Mouse (Mus musculus) testis, adult 2 months (tissue): ENCODE measurements around the gene Fbxo2. TPM values are rescaled to one million over a fixed set of nuclear protein-coding genes. Genes with fewer than 3 reads are reported as not detected.
"Not testable (repeated sequence)": the region's sequence is repeated elsewhere in the genome, so short reads cannot be mapped to it uniquely, and the experiment has no call there.

Source experiments
- H3K27ac ChIP-seq: fragments of 200-500 bp; 2 replicates; pipeline ENCODE4 v1.5.1; 2012; ENCODE audit warnings: low read depth, low read length; ENCODE audit not compliant: control insufficient read depth, insufficient read depth
- H3K27me3 ChIP-seq: fragments of 200-500 bp; 2 replicates; pipeline ENCODE4 v1.6.1; 2012; ENCODE audit warnings: mild to moderate bottlenecking, low read length, moderate library complexity; ENCODE audit not compliant: control insufficient read depth, insufficient read depth
- H3K36me3 ChIP-seq: fragments of 200-500 bp; 2 replicates; pipeline ENCODE4 v1.6.1; 2012; ENCODE audit warnings: mild to moderate bottlenecking, low read length; ENCODE audit not compliant: control insufficient read depth, insufficient read depth
- H3K4me1 ChIP-seq: fragments of 200-500 bp; 2 replicates; pipeline ENCODE4 v1.6.1; 2012; ENCODE audit warnings: low read length; ENCODE audit not compliant: control insufficient read depth, insufficient read depth
- H3K4me3 ChIP-seq: fragments of 200-500 bp; 2 replicates; pipeline ENCODE4 v1.5.1; 2012; ENCODE audit warnings: low read depth, mild to moderate bottlenecking, low read length, moderate library complexity, mixed read lengths; ENCODE audit not compliant: control insufficient read depth
- CTCF ChIP-seq: fragments of 200-500 bp; IDR thresholded peaks from 2 replicates; pipeline ENCODE4 v1.5.1; 2012; ENCODE audit warnings: low read depth, mild to moderate bottlenecking, inconsistent platforms, low read length, moderate library complexity; ENCODE audit not compliant: control insufficient read depth, insufficient read depth, insufficient replicate concordance
- POLR2A ChIP-seq: fragments of 200-500 bp; IDR thresholded peaks from 2 replicates; pipeline ENCODE4 v1.6.1; 2012; ENCODE audit warnings: low read depth, mild to moderate bottlenecking, inconsistent platforms, low read length, moderate library complexity; ENCODE audit not compliant: control insufficient read depth
- polyA plus RNA-seq: library from polyadenylated mRNA; depleted of rRNA; stranded (reverse); fragments of >200 nt; gene quantifications from 2 replicates; pipeline ENCODE4 v1.2.3, GENCODE M21; 2012; rRNA removed

The Fbxo2 gene
- polyA plus RNA-seq, result 41.2 and 42.8 TPM in 2 replicates

DNA sequence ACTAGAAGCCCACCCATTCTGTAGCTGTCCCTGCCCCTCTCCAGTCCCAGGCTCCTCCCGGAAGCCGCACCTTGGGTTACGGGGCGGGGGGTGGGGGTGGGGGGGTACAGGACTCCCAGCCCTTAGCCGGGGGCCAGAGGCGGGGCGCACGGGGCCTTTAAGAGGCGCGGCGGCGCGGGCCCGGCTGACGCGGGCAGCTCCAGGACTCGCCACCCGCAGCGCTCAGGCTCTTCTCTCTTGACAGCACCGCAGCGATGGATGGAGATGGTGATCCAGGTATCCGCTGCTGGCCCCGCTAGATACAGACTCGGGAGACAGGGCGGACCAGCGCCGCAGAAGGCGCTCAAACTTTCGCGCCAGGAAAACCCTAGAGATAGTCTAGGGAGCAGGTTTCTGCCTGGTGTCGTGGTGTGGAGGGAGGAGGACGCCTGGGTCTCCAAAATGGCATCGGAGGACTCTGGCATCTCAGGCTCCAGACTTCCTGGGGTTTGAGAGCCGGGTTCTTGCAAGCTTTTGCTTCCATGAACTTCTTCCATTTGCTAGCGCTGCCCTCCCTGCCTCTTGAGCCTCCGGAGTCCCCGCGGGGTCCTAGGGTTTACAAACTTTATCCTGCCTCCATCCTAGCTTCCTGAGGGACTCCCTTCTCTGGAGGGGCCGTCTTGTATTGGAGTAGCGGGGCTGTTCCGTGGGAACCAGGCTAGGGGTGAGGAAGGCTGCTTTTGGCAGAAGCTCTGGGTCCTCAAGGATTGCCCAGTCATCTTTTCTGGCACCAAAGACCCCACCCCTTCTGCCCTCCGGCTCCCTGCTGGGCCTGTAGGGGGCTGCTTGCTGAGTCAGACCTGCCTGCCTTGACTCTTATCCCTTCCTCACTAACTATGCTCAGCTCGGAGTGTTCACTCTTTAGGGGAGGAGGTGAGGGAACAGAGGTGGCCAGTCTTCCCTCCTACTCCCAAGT, at the start of gene Fbxo2, which contains the start of gene Fbxo44:
Fbxo2 (plus strand) TSS at position 186 of the 955 bp plus-strand sequence.
Fbxo44 (minus strand) TSS at position 47 of the 955 bp plus-strand sequence.
- no peaks in the 10 kb centered on the region for H3K27me3 ChIP-seq
- peak within 1 kb of the TSS; percentile 89 for H3K27ac ChIP-seq
- TF ChIP-seq CTCF, result no peak
- TF ChIP-seq POLR2A, result no peak
- H3K36me3 ChIP-seq, result no peaks in the 10 kb centered on the region
- H3K4me3 ChIP-seq, result peak within 1 kb of the TSS; percentile 93
- peaks cover 20% of the 10 kb centered on the region for H3K4me1 ChIP-seq

DNA sequence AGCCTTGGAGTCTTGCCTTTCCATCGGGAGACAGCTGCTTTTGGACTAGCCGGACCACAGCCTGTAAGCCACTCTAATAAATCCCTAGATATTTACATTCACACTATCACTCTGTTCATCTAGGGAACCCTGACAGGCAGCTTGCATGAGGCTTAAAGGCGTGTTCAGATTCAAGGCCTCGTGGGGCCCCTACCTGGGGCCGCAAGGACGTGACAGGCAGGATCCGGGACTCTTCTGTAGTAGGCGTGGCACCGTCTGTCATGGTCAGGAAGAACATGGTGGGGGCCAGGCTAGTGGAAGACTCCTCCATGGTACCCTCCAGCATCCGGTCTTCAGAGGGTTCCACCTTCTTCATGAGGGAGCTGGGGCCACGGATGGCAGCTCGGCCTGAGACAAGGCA, 47.9 kb upstream of the Fbxo2 start:
- Histone ChIP-seq H3K27ac (no peak overlapping the region), H3K27me3 (no peaks in the 10 kb centered on the region), H3K4me1 (peaks cover 2% of the 10 kb centered on the region), H3K4me3 (no peak overlapping the region), H3K36me3 (no peaks in the 10 kb centered on the region)
- TF ChIP-seq POLR2A, result no peak
- TF ChIP-seq CTCF, result no peak

DNA sequence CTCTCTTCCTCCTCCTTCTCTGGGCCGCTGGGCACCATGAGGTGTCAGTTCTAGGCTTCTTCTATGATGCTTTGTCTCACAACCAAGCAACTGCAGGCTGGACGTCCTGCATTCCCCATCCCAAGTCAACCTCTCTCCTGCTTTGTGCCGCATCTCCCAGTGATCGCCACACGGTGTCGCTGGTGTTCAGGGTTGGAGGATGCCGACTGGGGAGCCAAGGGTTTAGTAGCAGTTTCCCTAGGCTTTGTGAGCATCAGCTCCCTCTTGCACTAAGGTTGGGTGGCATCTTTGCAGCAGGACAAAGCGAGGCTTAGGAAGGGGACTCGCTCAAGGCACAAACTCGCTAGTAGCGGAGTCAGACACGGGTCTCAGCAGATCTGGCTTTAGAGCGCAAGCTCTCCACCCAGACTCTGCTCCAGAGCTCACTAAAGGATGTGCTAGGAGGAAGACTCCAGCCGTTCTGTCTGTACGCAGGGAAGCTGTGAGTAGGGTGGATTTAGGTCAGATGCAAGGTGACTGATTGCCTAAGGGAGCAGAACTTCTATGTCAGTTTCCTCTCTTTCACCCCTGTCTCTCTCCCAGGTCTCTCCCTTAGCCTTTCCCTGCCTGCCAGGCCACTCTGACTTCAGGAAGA, 45.5 kb upstream of the Fbxo2 start:
- TF ChIP-seq CTCF (peak; percentile 97; the same call in 1 of the 2 replicates), POLR2A (no peak)
- no peak overlapping the region for H3K27ac ChIP-seq
- H3K4me3 ChIP-seq, result no peak overlapping the region
- no peaks in the 10 kb centered on the region for H3K27me3 ChIP-seq
- H3K36me3 ChIP-seq, result no peaks in the 10 kb centered on the region
- no peaks in the 10 kb centered on the region for H3K4me1 ChIP-seq

DNA sequence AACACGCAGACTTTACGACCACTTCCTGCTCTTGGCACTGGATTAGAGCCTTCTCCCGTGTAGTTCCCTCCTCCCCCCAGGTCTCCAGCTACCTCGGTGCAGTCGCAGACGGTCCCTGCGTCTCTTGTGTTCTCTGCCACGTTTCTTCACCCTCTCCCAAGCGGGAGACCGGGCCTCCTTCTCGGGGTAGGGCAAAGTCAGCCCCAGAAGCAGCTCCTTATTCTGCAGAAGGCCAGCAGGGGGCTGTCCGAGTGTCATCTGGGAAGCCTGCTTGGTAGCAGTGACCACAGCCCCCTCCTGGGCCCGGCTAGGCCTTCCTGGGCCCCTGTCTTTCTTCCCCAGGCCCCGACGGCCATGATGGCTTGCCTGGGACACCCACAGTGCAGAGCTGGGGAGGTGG, 45.0 kb upstream of the Fbxo2 start:
- H3K27ac ChIP-seq, result no peak overlapping the region
- TF ChIP-seq POLR2A (no peak), CTCF (0 out of 2 replicates have a peak, but pooled peaks have one; percentile 21)
- no peaks in the 10 kb centered on the region for H3K36me3 ChIP-seq

DNA sequence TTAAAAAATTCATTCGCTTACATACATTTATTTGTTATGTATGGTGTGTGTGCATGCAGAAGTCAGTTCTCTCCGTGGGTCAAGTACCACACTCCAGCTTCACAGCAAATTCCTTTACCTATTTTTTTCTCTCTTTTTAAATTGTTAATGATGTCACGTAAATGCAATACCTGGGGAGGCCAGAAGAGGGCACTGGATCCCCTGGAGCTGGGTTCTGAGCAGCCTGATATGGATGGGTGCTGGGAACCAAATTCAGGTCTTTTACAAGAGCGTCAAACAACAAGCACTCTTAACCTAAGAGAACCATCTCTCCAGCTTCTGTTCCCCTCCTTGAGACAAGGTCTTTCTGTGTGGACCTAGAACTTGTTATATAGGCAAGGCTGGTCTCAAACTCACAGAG, 43.8 kb upstream of the Fbxo2 start:
- Histone ChIP-seq H3K27ac (no peak overlapping the region), H3K4me3 (no peak overlapping the region), H3K27me3 (no peaks in the 10 kb centered on the region), H3K36me3 (no peaks in the 10 kb centered on the region), H3K4me1 (no peaks in the 10 kb centered on the region)
- peak; percentile 51; the same call in 1 of the 2 replicates for TF ChIP-seq CTCF
- TF ChIP-seq POLR2A, result no peak

More for the DNA sequence above, 45.0 kb upstream of the Fbxo2 start:
- Histone ChIP-seq H3K4me1 (no peaks in the 10 kb centered on the region), H3K4me3 (no peak overlapping the region; the same call in 1 of the 2 replicates), H3K27me3 (no peaks in the 10 kb centered on the region)

DNA sequence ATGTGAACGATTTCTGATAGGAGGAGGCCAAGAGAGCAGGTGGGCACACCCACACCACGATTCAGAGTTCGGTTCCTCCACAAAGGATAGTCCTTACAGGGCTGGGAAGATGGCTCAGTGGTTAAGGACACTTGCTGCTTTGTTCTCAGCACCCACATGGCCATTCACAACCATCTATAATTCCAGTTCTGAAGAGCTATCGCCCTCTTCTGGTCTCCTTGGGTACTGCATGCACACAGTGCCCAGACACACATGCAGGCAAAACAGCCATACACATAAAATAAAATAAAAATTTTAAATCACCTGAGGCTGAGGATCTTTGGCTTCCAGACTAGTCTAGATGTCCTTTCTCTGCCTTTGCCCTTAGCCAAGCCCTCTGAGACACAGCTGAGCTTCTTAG, 43.0 kb upstream of the Fbxo2 start:
- Histone ChIP-seq H3K4me3 (no peak overlapping the region), H3K27ac (no peak overlapping the region), H3K27me3 (no peaks in the 10 kb centered on the region), H3K4me1 (no peaks in the 10 kb centered on the region), H3K36me3 (no peaks in the 10 kb centered on the region)
- TF ChIP-seq POLR2A, result no peak
- TF ChIP-seq CTCF, result peak; percentile 53; the same call in 1 of the 2 replicates

DNA sequence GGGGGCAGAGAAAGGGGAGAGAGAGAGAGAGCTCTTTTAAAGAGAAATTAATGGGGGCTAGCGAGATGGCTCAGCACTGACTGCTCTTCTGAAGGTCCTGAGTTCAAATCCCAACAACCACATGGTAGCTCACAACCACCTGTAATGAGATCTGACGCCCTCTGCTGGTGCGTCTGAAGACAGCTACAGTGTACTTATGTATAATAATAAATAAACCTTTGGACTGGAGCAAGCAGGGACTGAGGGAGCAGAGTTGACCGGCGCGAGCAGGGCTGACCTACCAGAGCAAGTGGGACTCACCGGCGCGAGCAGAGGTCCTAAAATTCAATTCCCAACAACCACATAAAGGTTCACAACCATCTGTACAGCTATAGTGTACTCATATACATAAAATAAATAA, 40.8 kb upstream of the Fbxo2 start:
- not testable (repeated sequence) for H3K27ac ChIP-seq, H3K4me3 ChIP-seq, H3K4me1 ChIP-seq, H3K36me3 ChIP-seq, H3K27me3 ChIP-seq
